8 mouse cellular contexts compared by ENCODE assay signal in the genomic region with DNA sequence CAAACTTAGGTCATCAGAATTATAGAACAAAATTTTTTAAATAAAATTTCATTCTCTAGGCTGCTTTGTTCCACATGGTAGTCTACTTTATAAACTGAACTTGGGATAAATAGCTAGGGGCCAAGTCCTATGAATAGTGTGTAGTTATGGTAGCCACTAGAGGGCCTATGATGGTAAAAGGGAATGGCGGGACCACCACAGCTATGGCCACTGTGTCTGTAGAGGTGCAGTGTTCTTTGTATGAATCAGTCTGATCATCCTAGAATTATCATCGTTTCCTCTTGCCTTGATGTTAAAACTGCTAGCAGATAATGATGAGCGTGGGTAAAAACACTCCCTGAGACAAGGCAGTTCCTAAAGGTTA. TPM values are rescaled to one million over a fixed set of nuclear protein-coding genes. Genes with fewer than 3 reads are reported as not detected.
DNase-seq lines count a peak whose midpoint lies in the region; ATAC-seq and TF ChIP-seq lines count a peak whose summit lies in the region.

No protein-coding gene starts in this region.

- ATAC-seq in heart, embryonic 16.5 days (replicated peaks; ENCODE audit: extremely low read depth, insufficient read depth, low FRiP score), result 0 out of 2 replicates have a peak, but pooled peaks have one; percentile 42
- ATAC-seq in forebrain, postnatal 0 days, result peak; percentile 59
- ATAC-seq in liver, postnatal 0 days, result peak; percentile 42

- WGBS in heart, embryonic 16.5 days, result 35% methylated on average over 3 of the region's 3 CpGs
- 37% methylated on average over 3 of the region's 3 CpGs for WGBS in forebrain, postnatal 0 days
- WGBS in liver, postnatal 0 days (ENCODE audit: insufficient replicate concordance), result 37% methylated on average over 3 of the region's 3 CpGs

- no peak for DNase-seq in heart, postnatal 4 days
- peak; percentile 20 for DNase-seq in T-cell, adult 2 months (ENCODE audit: low spot score)
- no peak for DNase-seq in forebrain, postnatal 0 days
- DNase-seq in liver, postnatal 0 days, result no peak
- no peak for DNase-seq in right cerebral cortex, postnatal 25 days
- DNase-seq in urinary bladder, postnatal 4 days (ENCODE audit: low spot score in 2 of 2), result no peak
- no peak for DNase-seq in left cerebral cortex, postnatal 10 days (ENCODE audit: extremely low spot score in 1 of 2, low spot score in 2 of 2)

- peaks cover 52% of the 10 kb centered on the region for H3K36me3 ChIP-seq in heart, embryonic 16.5 days (ENCODE audit: control insufficient read depth, insufficient read depth)
- peaks cover 55% of the 10 kb centered on the region for H3K36me3 ChIP-seq in forebrain, postnatal 0 days (ENCODE audit: insufficient read depth)
- peaks cover 47% of the 10 kb centered on the region for H3K36me3 ChIP-seq in liver, postnatal 0 days (replicated peaks; ENCODE audit: insufficient read depth, low read length)

- intact Hi-C loops in left cerebral cortex, postnatal 10 days (cut with DNase I), result no loop called here

- H3K4me2 ChIP-seq in heart, embryonic 16.5 days (ENCODE audit: low read depth, low read length), result peak overlapping the region; percentile 78
- peak overlapping the region; percentile 49 for H3K4me2 ChIP-seq in forebrain, postnatal 0 days (ENCODE audit: low read depth)
- peak overlapping the region; percentile 73 for H3K4me2 ChIP-seq in liver, postnatal 0 days (ENCODE audit: low read depth, low read length)

- TF ChIP-seq EP300 in liver, postnatal 0 days (IDR thresholded peaks at IDR 0.05; ENCODE audit: low read depth), result no peak

- TF ChIP-seq CTCF in forebrain, postnatal 0 days (IDR thresholded peaks at IDR 0.05; ENCODE audit: low read depth), result peak; percentile 51
- TF ChIP-seq CTCF in liver, postnatal 0 days (IDR thresholded peaks at IDR 0.05; ENCODE audit: low read depth), result peak; percentile 40

- peak overlapping the region; percentile 87 for H3K27ac ChIP-seq in heart, embryonic 16.5 days (ENCODE audit: low read length)
- peak overlapping the region; percentile 75 for H3K27ac ChIP-seq in forebrain, postnatal 0 days (ENCODE audit: low read depth, low read length)
- H3K27ac ChIP-seq in liver, postnatal 0 days (ENCODE audit: low read depth), result peak overlapping the region; percentile 90

- H3K4me3 ChIP-seq in heart, embryonic 16.5 days (ENCODE audit: low read length), result peak overlapping the region; percentile 78
- H3K4me3 ChIP-seq in forebrain, postnatal 0 days (ENCODE audit: low read depth, low read length), result peak overlapping the region; percentile 51
- H3K4me3 ChIP-seq in liver, postnatal 0 days (ENCODE audit: low read depth, low read length), result peak overlapping the region; percentile 89

- no peaks in the 10 kb centered on the region for H3K9me3 ChIP-seq in heart, embryonic 16.5 days (replicated peaks; ENCODE audit: control insufficient read depth, low read length)
- H3K9me3 ChIP-seq in forebrain, postnatal 0 days (ENCODE audit: low read length), result no peaks in the 10 kb centered on the region
- no peaks in the 10 kb centered on the region for H3K9me3 ChIP-seq in liver, postnatal 0 days (ENCODE audit: low read length)

- H3K9ac ChIP-seq in heart, embryonic 16.5 days (ENCODE audit: low read length), result peak overlapping the region; percentile 80
- H3K9ac ChIP-seq in forebrain, postnatal 0 days, result no peak overlapping the region
- H3K9ac ChIP-seq in liver, postnatal 0 days (replicated peaks), result peak overlapping the region; percentile 88; the same call in 1 of the 2 replicates

- H3K27me3 ChIP-seq in heart, embryonic 16.5 days (ENCODE audit: control insufficient read depth, insufficient read depth, low read length), result no peaks in the 10 kb centered on the region
- no peaks in the 10 kb centered on the region for H3K27me3 ChIP-seq in forebrain, postnatal 0 days (ENCODE audit: insufficient read depth, low read length)
- no peaks in the 10 kb centered on the region for H3K27me3 ChIP-seq in liver, postnatal 0 days (ENCODE audit: insufficient read depth, low read length)

- peaks cover 15% of the 10 kb centered on the region for H3K4me1 ChIP-seq in heart, embryonic 16.5 days (ENCODE audit: control insufficient read depth, insufficient read depth, low read length)
- peaks cover 12% of the 10 kb centered on the region; the same call in 1 of the 2 replicates for H3K4me1 ChIP-seq in forebrain, postnatal 0 days (ENCODE audit: insufficient read depth)
- H3K4me1 ChIP-seq in liver, postnatal 0 days (ENCODE audit: insufficient read depth), result peaks cover 16% of the 10 kb centered on the region

RNA-seq across cellular contexts. Expression of a gene that starts 0.5 kb away (rescaled TPM):
- polyA plus RNA-seq in heart, embryonic 16.5 days (2015; fragmentation: Nextera tagmentation; extraction: Ambion mirVana), result 30.5 TPM in 2 replicates
- 10 to 100 TPM; 16.5 to 19.3 TPM for total RNA-seq in heart, postnatal 4 days (2021)
- total RNA-seq in forebrain, postnatal 0 days (2014; rRNA removed), result 10.5 and 15.2 TPM in 2 replicates
- polyA plus RNA-seq in forebrain, postnatal 0 days (2015; fragmentation: Nextera tagmentation; extraction: Ambion mirVana), result 18.2 and 24.5 TPM in 2 replicates
- polyA plus RNA-seq in liver, postnatal 0 days (2015; fragmentation: Nextera tagmentation; extraction: Ambion mirVana), result 12.7 and 14.8 TPM in 2 replicates
- 10 to 100 TPM; 19.3 to 19.9 TPM for total RNA-seq in left cerebral cortex, postnatal 10 days (2021)

RNA-seq across cellular contexts. Expression of a gene that starts 5.4 kb away (rescaled TPM):
- 681 and 801 TPM in 2 replicates for polyA plus RNA-seq in heart, embryonic 16.5 days (2015; fragmentation: Nextera tagmentation; extraction: Ambion mirVana)
- total RNA-seq in heart, postnatal 4 days (2021), result 100 to 1,000 TPM; 768 to 770 TPM
- 957 and 1,068 TPM in 2 replicates for total RNA-seq in forebrain, postnatal 0 days (2014; rRNA removed)
- polyA plus RNA-seq in forebrain, postnatal 0 days (2015; fragmentation: Nextera tagmentation; extraction: Ambion mirVana), result 693 and 790 TPM in 2 replicates
- polyA plus RNA-seq in liver, postnatal 0 days (2015; fragmentation: Nextera tagmentation; extraction: Ambion mirVana), result 600 and 612 TPM in 2 replicates
- total RNA-seq in left cerebral cortex, postnatal 10 days (2021), result 100 to 1,000 TPM; 554 to 592 TPM

RNA-seq across cellular contexts. Expression of a gene that starts 5.7 kb away (rescaled TPM):
- 17.2 and 18.3 TPM in 2 replicates for polyA plus RNA-seq in heart, embryonic 16.5 days (2015; fragmentation: Nextera tagmentation; extraction: Ambion mirVana)
- total RNA-seq in heart, postnatal 4 days (2021), result 10 to 100 TPM; 17.2 to 18.2 TPM
- 5.8 and 8.9 TPM in 2 replicates for total RNA-seq in forebrain, postnatal 0 days (2014; rRNA removed)
- 1.3 and 2.0 TPM in 2 replicates for polyA plus RNA-seq in forebrain, postnatal 0 days (2015; fragmentation: Nextera tagmentation; extraction: Ambion mirVana)
- 2.7 and 4.1 TPM in 2 replicates for polyA plus RNA-seq in liver, postnatal 0 days (2015; fragmentation: Nextera tagmentation; extraction: Ambion mirVana)
- 1 to 10 TPM; 5.1 to 7.1 TPM for total RNA-seq in left cerebral cortex, postnatal 10 days (2021)

RNA-seq across cellular contexts. Expression of a gene that starts 56.4 kb away (rescaled TPM):
- 2.1 and 3.4 TPM in 2 replicates for polyA plus RNA-seq in heart, embryonic 16.5 days (2015; fragmentation: Nextera tagmentation; extraction: Ambion mirVana)
- 1 to 10 TPM; 1.7 to 2.4 TPM for total RNA-seq in heart, postnatal 4 days (2021)
- 0.62 TPM in 1 of 2 replicates, not detected in the other for total RNA-seq in forebrain, postnatal 0 days (2014; rRNA removed)
- polyA plus RNA-seq in forebrain, postnatal 0 days (2015; fragmentation: Nextera tagmentation; extraction: Ambion mirVana), result 1.8 and 2.3 TPM in 2 replicates
- polyA plus RNA-seq in liver, postnatal 0 days (2015; fragmentation: Nextera tagmentation; extraction: Ambion mirVana), result 0.61 and 0.84 TPM in 2 replicates
- total RNA-seq in left cerebral cortex, postnatal 10 days (2021), result 1 to 10 TPM; 4.0 to 4.3 TPM
